Mouse (Mus musculus) heart, adult 2 months (tissue): Measurements from ENCODE around the gene Rnf183. TPM values are rescaled to one million over a fixed set of nuclear protein-coding genes. Genes with fewer than 3 reads are reported as not detected.

Source experiments
- DNase-seq, 2 experiments: peaks; one replicate each; pipeline ENCODE4 v3.0.0; 2021
- H3K27ac ChIP-seq: fragments of 200-600 bp; 2 replicates; pipeline ENCODE4 v1.8.1; 2022
- H3K27me3 ChIP-seq: fragments of 200-500 bp; 2 replicates; pipeline ENCODE4 v1.6.1; 2012; ENCODE audit warnings: mild to moderate bottlenecking, low read length, inconsistent platforms, mixed read lengths; ENCODE audit not compliant: control insufficient read depth, insufficient read depth
- H3K36me3 ChIP-seq: fragments of 200-500 bp; 2 replicates; pipeline ENCODE4 v1.6.1; 2012; ENCODE audit warnings: low read length, inconsistent platforms; ENCODE audit not compliant: control insufficient read depth, insufficient read depth
- H3K4me1 ChIP-seq: fragments of 200-500 bp; 2 replicates; pipeline ENCODE4 v1.6.1; 2011; ENCODE audit warnings: low read length; ENCODE audit not compliant: control insufficient read depth, insufficient read depth
- H3K4me3 ChIP-seq: fragments of 200-600 bp; 2 replicates; pipeline ENCODE4 v1.8.1; 2022
- H3K79me2 ChIP-seq: fragments of 200-500 bp; replicated peaks from 2 replicates; pipeline ENCODE4 v1.6.1; 2012; ENCODE audit warnings: mild to moderate bottlenecking, inconsistent platforms, low read length, moderate library complexity, mixed read lengths; ENCODE audit not compliant: control insufficient read depth, insufficient read depth
- H3K9ac ChIP-seq: fragments of 200-500 bp; 2 replicates; pipeline ENCODE4 v1.6.1; 2012; ENCODE audit warnings: low read depth, mild to moderate bottlenecking, control low read depth, inconsistent platforms, low read length, mixed read lengths
- CTCF ChIP-seq: fragments of 200-600 bp; IDR thresholded peaks from 2 replicates; pipeline ENCODE4 v1.8.1; 2022; ENCODE audit warnings: antibody characterized with exemption, mild to moderate bottlenecking, moderate library complexity
- EP300 ChIP-seq: fragments of 200-500 bp; IDR thresholded peaks from 2 replicates; pipeline ENCODE4 v1.6.1; 2011; ENCODE audit warnings: low read depth, low read length, control low read depth; ENCODE audit not compliant: insufficient read depth
- POLR2A ChIP-seq: fragments of 200-500 bp; IDR thresholded peaks from 2 replicates; pipeline ENCODE4 v1.6.1; 2011; ENCODE audit warnings: mild to moderate bottlenecking, low read depth, low read length, control low read depth; ENCODE audit not compliant: insufficient read depth
- WGBS: fragments of 180-500 bp; shearing (Covaris S2); methylation state at CpG from one replicate; pipeline ENCODE4 v1.1.7; 2018; 5-methylcytosine and 5-hydroxymethylcytosine counted together
- intact Hi-C: fragments of 180-260 bp; cut with DNase I; formaldehyde crosslinking; loops from one replicate; pipeline ENCODE4 v1.15.1; 2025
- polyA plus RNA-seq: library from polyadenylated mRNA; depleted of rRNA; stranded (reverse); fragments of >200 nt; gene quantifications from 2 replicates; pipeline ENCODE4 v1.2.3, GENCODE M21; 2012
- total RNA-seq, 2 experiments: library from RNA; stranded (reverse); gene quantifications; 2 replicates each; pipeline ENCODE4 v1.2.3; 2021

Rnf183 gene
- total and polyA plus RNA-seq, 3 experiments = not detected

DNA sequence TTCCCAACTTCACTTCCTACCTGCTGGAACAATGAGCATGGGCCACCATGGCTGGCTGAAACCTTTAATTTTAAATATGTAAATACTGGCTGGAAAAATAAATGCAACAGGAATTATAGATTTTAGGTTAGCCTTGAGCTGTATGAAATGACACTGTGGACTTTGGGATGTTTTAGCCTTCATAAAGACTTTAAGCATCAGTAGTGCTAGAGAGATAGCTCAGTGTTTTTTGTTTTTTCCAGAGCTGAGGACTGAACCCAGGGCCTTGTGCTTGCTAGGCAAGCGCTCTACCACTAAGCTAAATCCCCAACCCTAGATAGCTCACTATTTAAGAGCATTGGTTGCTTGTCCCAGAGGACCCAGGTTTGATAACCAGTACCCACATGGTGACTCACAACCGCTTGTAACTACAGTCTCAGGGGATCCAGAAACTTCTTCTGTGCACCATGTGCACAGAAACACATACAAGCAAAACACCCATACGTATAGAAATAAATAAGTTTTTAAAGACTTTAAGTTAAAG, 2.3 kb upstream of the Rnf183 start:
- Histone ChIP-seq H3K9ac (no peak overlapping the region), H3K36me3 (no peaks in the 10 kb centered on the region), H3K4me1 (no peaks in the 10 kb centered on the region), H3K27ac (no peak overlapping the region), H3K4me3 (no peak overlapping the region), H3K79me2 (no peaks in the 10 kb centered on the region), H3K27me3 (no peaks in the 10 kb centered on the region)
- WGBS = 76% methylated on average over 3 of the region's 3 CpGs
- no peak for DNase-seq
- intact Hi-C loops = no loop called here
- no peak for TF ChIP-seq EP300
- no peak for TF ChIP-seq POLR2A
- no peak for TF ChIP-seq CTCF

- intact Hi-C loops = no loop called here
- no peak overlapping the region for H3K9ac ChIP-seq
- H3K27ac ChIP-seq = no peak overlapping the region
- no peaks in the 10 kb centered on the region for H3K79me2 ChIP-seq
- H3K27me3 ChIP-seq = no peaks in the 10 kb centered on the region
- no peaks in the 10 kb centered on the region for H3K4me1 ChIP-seq
- WGBS = 73% methylated on average over 7 of the region's 7 CpGs
- no peak for DNase-seq
- no peak overlapping the region for H3K4me3 ChIP-seq
- no peak for TF ChIP-seq POLR2A
- no peak for TF ChIP-seq EP300
- no peak for TF ChIP-seq CTCF
- no peaks in the 10 kb centered on the region for H3K36me3 ChIP-seq
Observed at GRCm38 (mm10) chr4:62433939-62434870, 847 bp downstream of the Rnf183 start.

DNA sequence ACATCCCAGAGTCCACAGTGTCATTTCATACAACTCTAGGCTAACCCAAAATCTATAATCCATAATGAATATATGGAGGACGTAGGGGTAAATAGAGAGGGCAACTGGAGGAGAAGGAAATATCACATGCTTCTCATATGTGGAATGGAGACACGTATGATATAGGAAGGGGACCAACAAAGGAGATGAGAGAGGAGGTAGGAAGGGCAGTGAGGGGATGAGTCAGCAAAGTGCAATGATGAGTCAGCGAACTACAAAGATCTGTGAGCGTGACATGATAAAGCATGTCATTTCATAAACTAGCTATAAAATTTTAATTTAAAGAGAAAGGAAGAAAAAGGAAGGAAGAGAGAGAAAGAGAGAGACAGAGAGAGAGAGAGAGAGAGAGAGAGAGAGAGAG, 3.5 kb downstream of the Rnf183 start:
- H3K36me3 ChIP-seq = no peaks in the 10 kb centered on the region
- intact Hi-C loops = no loop called here
- 77% methylated on average over 4 of the region's 4 CpGs for WGBS
- H3K4me3 ChIP-seq = no peak overlapping the region
- H3K4me1 ChIP-seq = no peaks in the 10 kb centered on the region
- H3K9ac ChIP-seq = no peak overlapping the region
- DNase-seq = no peak
- TF ChIP-seq EP300 (no peak), POLR2A (no peak), CTCF (no peak)
- no peaks in the 10 kb centered on the region for H3K79me2 ChIP-seq
- H3K27me3 ChIP-seq = no peaks in the 10 kb centered on the region
- H3K27ac ChIP-seq = no peak overlapping the region

- Histone ChIP-seq H3K4me1 (no peaks in the 10 kb centered on the region), H3K9ac (no peak overlapping the region), H3K79me2 (no peaks in the 10 kb centered on the region), H3K4me3 (no peak overlapping the region), H3K27me3 (no peaks in the 10 kb centered on the region), H3K36me3 (no peaks in the 10 kb centered on the region), H3K27ac (no peak overlapping the region)
- no peak for TF ChIP-seq EP300
- no peak for TF ChIP-seq POLR2A
- no peak for TF ChIP-seq CTCF
- intact Hi-C loops = no loop called here
- no peak for DNase-seq
Observed at GRCm38 (mm10) chr4:62430678-62431077, 4.4 kb downstream of the Rnf183 start.

DNA sequence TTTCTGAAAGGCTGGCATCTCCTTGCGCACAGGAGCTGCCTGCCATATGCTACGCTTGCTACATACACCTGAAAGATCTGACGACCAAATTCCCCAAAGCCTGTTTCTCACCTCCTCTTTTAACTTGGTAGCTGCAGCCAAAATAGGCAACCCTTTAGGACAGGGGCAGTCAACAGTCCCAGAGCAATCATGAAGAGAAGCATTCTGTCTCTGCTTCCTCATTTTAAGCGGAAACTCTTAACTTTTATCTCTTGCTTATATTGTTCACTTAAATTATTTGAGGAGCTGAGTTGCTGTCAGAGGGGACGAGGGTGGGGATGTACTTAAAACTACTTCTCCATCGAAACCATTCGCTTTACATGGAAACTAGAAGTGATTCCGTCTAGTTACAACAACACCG, 5.4 kb downstream of the Rnf183 start:
- no peak for DNase-seq
- no peaks in the 10 kb centered on the region for H3K36me3 ChIP-seq
- no peak overlapping the region for H3K9ac ChIP-seq
- no peaks in the 10 kb centered on the region for H3K79me2 ChIP-seq
- TF ChIP-seq POLR2A (no peak), EP300 (no peak), CTCF (no peak)
- H3K27ac ChIP-seq = no peak overlapping the region
- 83% methylated on average over 9 of the region's 9 CpGs for WGBS
- H3K4me1 ChIP-seq = no peaks in the 10 kb centered on the region
- intact Hi-C loops = no loop called here
- no peak overlapping the region for H3K4me3 ChIP-seq
- no peaks in the 10 kb centered on the region for H3K27me3 ChIP-seq
